Mouse (Mus musculus) testis, adult 2 months (tissue): ENCODE data around the gene Myl3. TPM values are rescaled to one million over a fixed set of nuclear protein-coding genes. Genes with fewer than 3 reads are reported as not detected.
A peak's percentile ranks its signal among the peaks of the same experiment; 100 is the strongest.

ENCODE experiments used
- H3K27ac ChIP-seq: fragments of 200-500 bp; 2 replicates; pipeline ENCODE4 v1.5.1; 2012; ENCODE audit warnings: low read depth, low read length; ENCODE audit not compliant: control insufficient read depth, insufficient read depth
- H3K27me3 ChIP-seq: fragments of 200-500 bp; 2 replicates; pipeline ENCODE4 v1.6.1; 2012; ENCODE audit warnings: mild to moderate bottlenecking, low read length, moderate library complexity; ENCODE audit not compliant: control insufficient read depth, insufficient read depth
- H3K36me3 ChIP-seq: fragments of 200-500 bp; 2 replicates; pipeline ENCODE4 v1.6.1; 2012; ENCODE audit warnings: mild to moderate bottlenecking, low read length; ENCODE audit not compliant: control insufficient read depth, insufficient read depth
- H3K4me1 ChIP-seq: fragments of 200-500 bp; 2 replicates; pipeline ENCODE4 v1.6.1; 2012; ENCODE audit warnings: low read length; ENCODE audit not compliant: control insufficient read depth, insufficient read depth
- H3K4me3 ChIP-seq: fragments of 200-500 bp; 2 replicates; pipeline ENCODE4 v1.5.1; 2012; ENCODE audit warnings: low read depth, mild to moderate bottlenecking, low read length, moderate library complexity, mixed read lengths; ENCODE audit not compliant: control insufficient read depth
- CTCF ChIP-seq: fragments of 200-500 bp; IDR thresholded peaks from 2 replicates; pipeline ENCODE4 v1.5.1; 2012; ENCODE audit warnings: low read depth, mild to moderate bottlenecking, inconsistent platforms, low read length, moderate library complexity; ENCODE audit not compliant: control insufficient read depth, insufficient read depth, insufficient replicate concordance
- POLR2A ChIP-seq: fragments of 200-500 bp; IDR thresholded peaks from 2 replicates; pipeline ENCODE4 v1.6.1; 2012; ENCODE audit warnings: low read depth, mild to moderate bottlenecking, inconsistent platforms, low read length, moderate library complexity; ENCODE audit not compliant: control insufficient read depth
- polyA plus RNA-seq: library from polyadenylated mRNA; depleted of rRNA; stranded (reverse); fragments of >200 nt; gene quantifications from 2 replicates; pipeline ENCODE4 v1.2.3, GENCODE M21; 2012

Myl3 gene
- polyA plus RNA-seq, 1 experiment, result 0.90 TPM

DNA sequence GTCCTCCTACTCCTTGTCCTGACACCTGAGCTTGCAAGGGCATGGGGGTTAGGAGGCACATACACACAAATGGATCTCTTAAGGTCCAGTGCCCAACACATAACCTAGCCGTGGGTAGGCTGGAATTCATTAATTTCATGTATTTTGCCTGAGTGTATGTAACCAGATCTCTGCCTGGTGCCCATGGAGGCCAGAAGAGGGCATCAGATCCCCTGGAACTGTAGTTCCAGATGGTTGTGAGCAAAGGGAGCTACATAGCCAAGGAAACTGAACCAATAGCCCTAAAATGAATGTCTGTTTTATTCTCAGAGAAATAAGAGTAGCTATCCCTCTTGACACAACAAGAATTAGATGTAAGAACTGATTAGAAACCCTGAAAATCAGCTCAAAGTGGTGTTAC lies 26.2 kb upstream of the Myl3 start:
- Histone ChIP-seq H3K27me3 (no peaks in the 10 kb centered on the region), H3K4me3 (no peak overlapping the region), H3K27ac (no peak overlapping the region), H3K4me1 (no peaks in the 10 kb centered on the region), H3K36me3 (no peaks in the 10 kb centered on the region)
- TF ChIP-seq CTCF (no peak), POLR2A (no peak)

DNA sequence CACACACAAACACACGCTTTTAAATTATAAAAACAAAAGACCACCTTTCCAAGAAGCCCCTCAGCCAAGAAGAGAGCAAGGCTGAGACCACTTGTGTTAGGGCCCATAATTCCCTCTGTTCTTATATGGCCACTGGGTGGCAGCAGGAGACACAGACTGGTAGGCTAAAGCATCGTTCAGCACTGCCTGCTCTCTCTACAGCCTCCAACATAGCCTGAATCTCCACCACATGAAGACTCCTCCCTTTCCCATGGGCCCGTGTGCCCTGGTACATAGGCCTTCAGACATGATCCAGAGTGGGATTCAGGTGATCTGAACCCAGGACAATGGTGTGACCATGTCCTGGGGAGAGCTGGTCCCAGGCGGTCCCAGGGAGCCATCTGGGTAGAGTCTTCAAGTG lies 24.9 kb upstream of the Myl3 start:
- Histone ChIP-seq H3K4me1 (no peaks in the 10 kb centered on the region), H3K36me3 (no peaks in the 10 kb centered on the region), H3K4me3 (no peak overlapping the region), H3K27me3 (no peaks in the 10 kb centered on the region), H3K27ac (no peak overlapping the region)
- no peak for TF ChIP-seq POLR2A
- peak; percentile 50; the same call in 1 of the 2 replicates for TF ChIP-seq CTCF

DNA sequence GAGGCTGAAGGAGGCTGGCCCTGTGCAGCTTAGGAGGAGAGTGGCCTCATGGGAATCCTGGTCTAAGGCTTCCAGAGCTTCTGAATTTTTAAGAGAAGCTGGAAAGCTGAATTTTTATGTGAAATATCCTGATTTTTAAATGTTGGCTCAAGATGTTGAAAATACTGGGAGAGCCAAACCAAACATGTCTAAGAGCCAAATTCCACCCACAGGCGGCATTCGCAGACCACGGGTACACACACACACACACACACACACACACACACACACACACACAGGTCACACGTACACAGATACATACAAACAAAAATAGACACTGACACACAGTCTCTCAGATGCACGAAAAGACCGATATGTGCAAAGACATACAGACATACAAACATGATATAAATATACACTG lies 23.6 kb upstream of the Myl3 start:
- H3K27me3 ChIP-seq, result no peaks in the 10 kb centered on the region
- no peak overlapping the region for H3K4me3 ChIP-seq
- no peaks in the 10 kb centered on the region for H3K4me1 ChIP-seq
- no peaks in the 10 kb centered on the region for H3K36me3 ChIP-seq
- no peak for TF ChIP-seq CTCF
- TF ChIP-seq POLR2A, result no peak
- no peak overlapping the region for H3K27ac ChIP-seq

DNA sequence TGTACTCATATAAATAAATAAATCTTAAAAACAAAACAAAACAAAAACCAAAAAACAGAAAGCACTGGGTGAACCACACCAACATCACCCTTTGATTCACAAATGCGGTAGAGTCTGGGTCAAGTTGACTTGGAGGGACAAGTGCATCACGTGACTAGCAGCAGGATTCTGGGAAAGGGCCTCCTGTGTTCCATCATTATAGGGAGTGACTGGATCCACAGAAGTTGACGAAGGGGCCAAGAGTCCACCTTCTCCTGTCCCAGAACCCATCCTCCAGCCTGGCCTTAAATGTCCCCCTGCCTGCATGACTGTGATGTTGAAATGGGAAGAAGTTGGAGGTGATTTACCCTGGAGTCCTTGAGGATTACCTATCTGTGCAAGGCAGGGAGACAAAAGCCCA lies 22.9 kb upstream of the Myl3 start:
- no peak for TF ChIP-seq POLR2A
- TF ChIP-seq CTCF, result no peak
- H3K27ac ChIP-seq, result no peak overlapping the region

DNA sequence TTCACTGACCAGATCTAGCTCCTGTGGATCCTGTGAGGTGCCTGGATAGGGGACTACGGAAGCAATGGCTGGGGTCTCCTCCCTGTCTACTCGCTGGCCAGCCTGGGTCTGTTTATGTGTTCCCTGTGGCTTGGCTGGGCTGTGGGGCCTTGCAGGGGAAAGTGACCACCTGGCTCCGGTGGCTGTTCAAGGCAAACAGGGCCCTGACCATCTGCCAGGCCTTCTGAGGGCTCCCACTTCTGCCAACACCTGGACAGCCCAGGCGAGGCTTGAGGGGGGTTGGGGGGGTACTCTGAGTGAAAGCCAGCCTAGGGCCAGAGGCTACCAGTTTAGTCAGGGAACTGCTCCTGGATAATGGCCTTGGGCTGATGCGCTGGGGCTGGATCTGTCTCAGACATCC lies 21.7 kb upstream of the Myl3 start:
- no peaks in the 10 kb centered on the region for H3K36me3 ChIP-seq
- no peak overlapping the region for H3K4me3 ChIP-seq
- no peaks in the 10 kb centered on the region for H3K4me1 ChIP-seq
- TF ChIP-seq CTCF, result no peak
- no peak for TF ChIP-seq POLR2A
- no peak overlapping the region for H3K27ac ChIP-seq
- no peaks in the 10 kb centered on the region for H3K27me3 ChIP-seq

More for the DNA sequence above, 22.9 kb upstream of the Myl3 start:
- Histone ChIP-seq H3K36me3 (no peaks in the 10 kb centered on the region), H3K27me3 (no peaks in the 10 kb centered on the region), H3K4me3 (no peak overlapping the region), H3K4me1 (no peaks in the 10 kb centered on the region)

DNA sequence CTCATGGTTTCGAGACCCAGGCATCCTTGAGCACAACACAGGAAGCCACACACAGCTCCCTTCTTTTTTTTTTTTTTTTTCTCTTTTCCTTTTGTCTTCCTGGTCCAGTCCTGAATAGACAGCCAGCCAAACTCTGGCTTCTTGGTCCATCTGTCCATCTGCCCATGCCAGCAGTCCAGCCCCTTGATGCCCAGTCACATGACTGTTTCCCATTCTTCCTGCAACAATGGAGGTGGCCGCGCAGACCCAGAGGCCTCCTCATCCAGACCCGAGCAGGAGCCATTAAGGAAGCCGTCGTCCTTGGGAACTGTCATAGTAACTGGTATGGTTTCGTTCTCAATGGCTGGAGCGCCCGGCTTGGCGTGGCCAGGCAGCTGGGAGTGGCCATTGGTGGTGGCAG lies 19.6 kb upstream of the Myl3 start:
- Histone ChIP-seq H3K27me3 (no peaks in the 10 kb centered on the region), H3K4me3 (no peak overlapping the region), H3K27ac (no peak overlapping the region), H3K36me3 (no peaks in the 10 kb centered on the region), H3K4me1 (peaks cover 3% of the 10 kb centered on the region)
- no peak for TF ChIP-seq POLR2A
- TF ChIP-seq CTCF, result no peak

DNA sequence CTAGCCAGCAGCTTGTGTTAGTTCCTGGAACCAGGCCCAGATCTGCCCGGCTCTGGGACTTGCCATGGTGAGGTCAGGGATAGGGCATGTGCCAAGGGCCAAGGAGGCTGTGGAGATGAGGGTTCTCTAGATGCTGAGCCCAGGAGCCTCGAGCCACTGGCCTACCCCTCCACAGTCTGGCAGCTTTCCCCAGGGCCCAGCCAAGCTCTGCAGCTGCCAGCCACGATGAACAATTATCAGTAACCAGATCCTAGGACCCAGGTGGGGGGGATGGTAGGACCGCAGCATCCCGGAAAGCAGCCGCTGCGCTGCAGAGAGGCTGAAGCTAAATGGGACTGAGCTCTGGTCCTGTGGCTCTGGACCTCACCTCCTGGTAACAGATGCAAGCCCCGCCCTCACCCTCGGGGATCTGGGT lies 15.9 kb upstream of the Myl3 start:
- TF ChIP-seq POLR2A, result no peak
- TF ChIP-seq CTCF, result no peak
- H3K36me3 ChIP-seq, result no peaks in the 10 kb centered on the region
- no peaks in the 10 kb centered on the region for H3K27me3 ChIP-seq
- no peak overlapping the region for H3K4me3 ChIP-seq
- no peak overlapping the region for H3K27ac ChIP-seq
- peaks cover 6% of the 10 kb centered on the region for H3K4me1 ChIP-seq

DNA sequence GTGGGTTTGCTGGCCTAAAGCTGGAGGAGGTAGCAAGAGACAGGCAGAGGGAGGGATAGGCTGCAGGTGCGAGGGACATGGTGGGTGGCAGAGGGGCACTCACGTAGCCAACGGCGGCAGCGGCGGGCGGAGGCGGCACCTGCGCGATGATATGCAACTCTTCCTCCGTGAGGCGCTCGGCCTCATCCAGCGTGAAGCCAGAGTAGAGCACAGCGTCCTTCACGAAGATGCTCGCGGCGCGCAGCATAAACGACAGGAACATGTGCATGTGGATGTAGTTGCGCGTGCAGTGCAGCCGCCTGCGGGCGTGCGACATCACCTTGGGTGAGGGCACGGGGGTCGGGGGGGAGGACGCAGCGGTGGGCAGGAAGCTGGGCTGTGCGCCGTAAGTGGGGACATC lies 14.8 kb upstream of the Myl3 start:
- H3K4me1 ChIP-seq, result peaks cover 6% of the 10 kb centered on the region
- no peaks in the 10 kb centered on the region for H3K27me3 ChIP-seq
- no peaks in the 10 kb centered on the region for H3K36me3 ChIP-seq
- H3K4me3 ChIP-seq, result peak overlapping the region; percentile 37
- no peak overlapping the region for H3K27ac ChIP-seq
- TF ChIP-seq POLR2A, result no peak
- TF ChIP-seq CTCF, result no peak
